Mouse (Mus musculus) hindlimb bud, embryonic 11.5 days (tissue): Measurements from ENCODE around the gene Rnf185.

Source experiments
- DNase-seq: peaks from one replicate; pipeline ENCODE4 v3.0.0-alpha.2; 2012; ENCODE audit warnings: low read depth, low spot score; ENCODE audit errors: extremely low spot score

Rnf185 gene

DNA sequence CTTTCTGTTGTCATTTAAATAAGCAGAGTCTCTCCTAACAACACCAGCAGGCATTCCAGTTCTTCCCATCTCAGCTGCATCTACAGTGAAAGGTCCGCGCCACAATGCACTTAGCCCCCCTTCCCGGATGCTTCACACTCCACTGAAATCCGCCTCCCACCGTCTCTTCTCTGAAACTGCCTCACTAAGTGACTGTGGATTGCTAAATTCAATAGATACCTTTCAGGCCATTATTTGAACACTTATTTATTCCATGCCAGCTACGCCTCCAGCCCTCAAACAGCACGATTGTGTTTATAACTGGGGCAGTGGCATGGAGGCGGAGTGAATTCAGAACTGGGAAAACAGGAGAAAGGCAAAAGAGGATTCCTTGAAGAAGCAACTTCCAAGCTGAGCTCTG lies 55.6 kb downstream of the Rnf185 start:
- no peak for DNase-seq

DNA sequence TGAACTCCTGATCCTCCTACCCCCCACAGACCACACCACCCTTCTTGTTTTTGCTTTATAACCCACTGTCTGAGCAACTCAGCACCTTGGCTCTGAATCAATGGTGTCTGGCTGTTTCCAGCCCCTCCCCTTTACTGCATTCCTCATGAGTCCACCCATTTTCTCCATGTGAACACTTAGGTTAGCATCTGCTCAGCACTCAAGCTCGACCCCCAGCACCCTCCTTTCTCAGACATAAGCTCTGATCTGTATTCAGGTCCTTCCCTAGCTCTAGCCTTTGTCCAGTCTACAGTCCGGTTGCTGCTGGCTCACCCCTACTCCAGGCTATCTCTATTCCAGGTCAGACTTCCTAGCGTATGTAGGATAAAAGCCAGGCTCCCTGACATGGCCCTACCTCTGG lies 56.1 kb downstream of the Rnf185 start:
- DNase-seq = no peak

DNA sequence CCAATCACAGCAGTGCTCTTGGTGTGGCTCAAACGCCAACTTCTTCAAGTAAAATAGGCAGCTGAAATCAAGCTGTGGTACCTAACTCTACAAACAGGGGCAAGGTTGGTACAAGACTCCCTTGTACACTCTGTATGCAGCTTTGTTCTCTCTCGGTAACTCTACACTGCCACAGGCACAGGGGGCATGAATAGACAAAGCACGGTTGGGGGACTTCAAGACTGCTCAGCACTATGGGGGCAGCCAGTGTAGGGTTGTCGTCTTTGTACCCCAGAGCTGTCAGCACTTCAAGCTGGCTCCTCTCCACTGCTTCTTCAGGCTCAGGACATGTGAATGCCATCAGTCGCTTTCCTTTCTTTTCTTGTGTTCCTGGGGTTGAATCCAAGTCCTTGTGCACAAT lies 57.6 kb downstream of the Rnf185 start:
- no peak for DNase-seq

DNA sequence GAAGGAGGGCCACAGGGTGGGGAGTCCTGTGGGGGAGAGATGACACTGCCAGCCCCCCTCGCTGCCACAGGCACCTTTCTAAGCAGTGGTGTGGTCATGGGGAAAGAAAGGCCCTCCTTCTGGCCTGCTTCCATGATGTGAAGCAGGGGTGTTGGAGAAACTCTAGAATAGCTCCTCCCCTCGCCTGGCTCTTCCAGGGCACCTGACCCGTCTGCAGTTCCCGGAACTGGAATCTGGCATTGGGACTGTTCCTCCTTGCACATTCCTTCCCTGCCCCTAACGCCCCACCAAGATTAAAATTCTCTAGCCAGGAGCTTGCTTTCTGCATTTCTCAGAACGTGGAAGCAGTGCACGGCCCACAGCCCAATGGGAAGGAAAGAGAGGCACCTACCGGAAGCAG lies 59.6 kb downstream of the Rnf185 start:
- DNase-seq = no peak

DNA sequence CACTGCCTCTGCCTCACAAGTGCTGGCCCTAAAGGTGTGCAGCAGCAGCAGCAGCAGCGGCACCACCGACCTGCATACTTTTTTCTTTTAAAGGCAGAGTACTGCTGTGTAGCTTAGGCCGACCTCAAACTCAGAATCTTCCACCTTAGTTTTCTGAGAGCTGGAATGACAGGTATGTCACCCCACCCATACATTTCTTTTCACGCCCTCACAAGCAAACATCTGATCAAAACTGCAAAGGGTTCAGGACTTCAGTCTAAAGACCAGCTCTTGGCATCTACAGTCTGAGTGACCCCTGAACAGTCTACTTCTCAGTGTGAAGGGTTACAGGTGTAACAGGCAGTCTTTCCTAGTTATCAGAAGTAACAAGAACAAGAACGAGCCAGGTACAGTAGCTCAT lies 61.4 kb downstream of the Rnf185 start:
- no peak for DNase-seq

DNA sequence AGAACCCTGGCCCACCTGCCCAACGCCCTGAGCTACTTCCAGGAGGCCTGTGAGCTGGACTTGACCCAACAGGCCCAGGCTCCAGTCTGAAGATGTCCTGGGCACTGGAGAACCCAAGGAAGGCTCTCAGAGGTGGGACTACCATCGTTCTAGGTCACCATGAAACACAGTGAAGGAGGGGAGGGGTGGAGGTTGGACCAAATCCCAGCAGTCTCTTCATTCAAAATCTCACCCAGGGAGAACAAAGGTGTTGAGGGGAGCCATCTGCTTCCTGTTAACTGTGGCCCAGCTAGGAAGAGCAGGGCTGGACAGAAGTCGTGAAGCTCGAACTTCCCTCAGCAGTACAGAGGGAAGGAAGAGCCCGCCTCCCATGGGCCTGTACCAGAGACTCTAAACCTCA lies 62.2 kb downstream of the Rnf185 start:
- no peak for DNase-seq

DNA sequence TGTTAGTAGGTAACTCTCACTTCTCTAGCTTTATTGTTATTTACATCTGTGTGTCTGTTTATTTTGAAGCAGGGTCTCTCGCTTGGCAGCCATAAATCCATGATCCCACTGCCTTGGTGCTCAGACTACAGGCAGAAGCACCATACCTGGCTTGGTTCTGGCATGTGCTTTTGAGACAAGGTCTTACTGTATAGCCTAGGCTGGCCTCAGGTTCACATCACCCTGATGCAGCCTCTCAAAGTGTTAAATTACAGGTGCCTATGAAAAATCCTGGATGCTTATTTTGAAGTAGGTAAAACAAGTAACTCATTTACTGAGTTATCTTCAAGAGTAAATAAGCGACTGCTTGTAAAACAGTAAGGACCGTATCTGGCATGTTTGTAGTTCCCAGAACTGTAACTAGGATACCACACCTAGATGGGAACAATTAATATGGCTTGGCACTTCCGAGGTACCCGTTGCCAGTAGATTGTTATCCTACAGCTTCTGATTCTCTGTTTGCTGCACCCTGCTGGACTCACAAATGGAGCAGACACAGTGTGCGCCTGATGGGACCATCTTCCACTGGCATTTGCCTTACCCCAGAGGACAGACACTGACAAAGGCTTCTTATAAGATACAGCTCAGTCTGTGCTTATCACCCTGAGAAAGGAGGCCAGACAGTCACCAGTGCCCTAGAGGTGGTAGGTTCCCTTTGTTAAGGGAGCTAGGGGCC lies 64.5 kb downstream of the Rnf185 start:
- DNase-seq = no peak

DNA sequence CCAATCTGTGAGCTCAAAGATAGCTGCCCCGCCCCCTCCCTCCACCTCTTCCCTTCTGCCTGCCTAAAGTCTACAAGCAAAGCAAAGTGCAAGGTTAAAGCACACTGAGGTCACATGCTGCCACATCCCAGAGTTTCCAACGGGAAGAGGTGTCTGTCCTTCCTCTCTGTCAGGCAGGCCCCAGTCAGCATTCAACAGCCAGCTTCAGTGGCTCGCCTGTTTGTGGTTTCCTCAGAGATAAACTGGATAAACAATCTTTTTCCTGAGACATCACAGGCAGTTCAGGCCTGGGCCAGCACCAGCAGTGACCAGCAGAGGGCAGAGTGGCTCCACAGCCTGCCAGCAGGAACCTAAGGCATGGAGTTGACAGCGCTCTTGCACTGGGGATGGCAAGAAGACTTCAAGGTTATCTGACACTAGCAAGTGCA lies 65.2 kb downstream of the Rnf185 start:
- DNase-seq = no peak

DNA sequence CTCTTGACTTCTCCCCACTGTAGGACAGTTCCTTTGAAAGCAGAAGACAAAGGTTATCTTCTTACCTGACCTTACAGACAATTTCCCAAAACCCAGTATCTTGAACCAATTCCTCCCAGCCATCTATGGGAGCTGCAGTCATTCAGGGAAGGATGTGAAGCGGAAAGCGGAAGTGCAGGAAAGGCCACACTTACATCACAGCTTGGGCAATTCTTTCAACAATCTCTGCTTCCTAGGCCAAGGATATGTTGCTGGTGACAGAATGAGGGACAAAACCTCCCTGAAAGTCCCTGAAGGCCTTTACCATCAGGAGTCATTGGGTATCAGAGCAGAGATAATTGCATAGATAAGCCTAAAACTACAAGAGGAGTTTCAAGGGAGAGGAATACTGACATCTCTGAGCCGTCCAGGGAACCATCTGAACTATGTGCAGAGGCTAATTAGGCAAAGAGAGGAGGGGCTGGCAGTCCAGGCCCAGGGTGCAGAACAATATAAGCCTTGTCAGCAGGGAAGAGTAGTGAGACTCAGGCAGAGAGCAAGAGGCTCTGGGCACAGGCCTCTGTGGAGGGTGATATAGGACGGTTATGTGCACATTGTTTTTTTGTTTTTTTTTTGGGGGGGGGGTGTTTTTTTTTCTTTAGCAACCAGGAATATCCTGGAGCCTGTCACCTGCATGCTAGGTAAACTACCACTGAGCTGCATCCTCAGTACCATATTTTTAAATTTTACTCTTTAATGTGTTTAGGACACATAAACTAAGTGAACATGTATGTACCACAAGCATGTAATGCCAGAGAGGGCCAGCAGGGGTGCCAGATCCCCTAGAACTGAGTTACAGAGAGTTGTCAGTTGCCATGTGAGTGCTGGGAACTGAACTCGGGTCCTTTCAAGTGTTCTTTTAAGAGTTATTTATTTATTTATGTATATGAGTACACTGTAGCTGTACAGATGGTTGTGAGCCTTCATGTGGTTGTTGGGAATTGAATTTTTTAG lies 69.3 kb downstream of the Rnf185 start:
- no peak for DNase-seq

DNA sequence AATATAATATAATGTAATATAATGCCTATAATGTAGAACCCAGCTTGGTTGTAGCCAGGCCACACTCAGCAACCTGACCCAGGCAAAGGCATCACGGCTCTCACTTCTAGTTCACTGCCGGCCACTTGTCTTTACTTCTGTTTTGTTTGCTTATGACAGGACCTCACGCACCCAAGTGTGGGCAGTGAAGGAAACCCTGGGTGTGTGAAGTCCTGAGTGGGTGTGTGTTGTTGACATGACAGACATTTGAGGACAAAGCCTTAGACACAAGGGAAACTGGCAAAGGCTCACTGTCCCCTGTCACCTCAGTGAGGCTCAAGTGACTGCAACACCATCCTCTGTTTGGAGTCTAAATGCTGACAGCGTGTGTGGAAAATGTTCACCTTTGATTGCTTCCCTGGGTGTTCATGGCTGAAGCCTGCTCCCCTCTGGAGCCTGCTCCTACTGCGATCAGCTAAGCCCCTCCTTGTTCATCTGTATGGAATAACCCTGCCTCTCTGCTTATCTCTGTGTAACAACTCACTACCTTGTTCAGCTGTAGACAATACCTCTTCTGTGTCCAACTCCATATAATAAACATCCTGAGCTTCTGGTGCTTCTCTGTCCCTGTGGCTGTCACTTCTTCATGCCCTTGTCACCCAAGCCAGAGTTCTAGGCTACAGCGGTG lies 70.9 kb downstream of the Rnf185 start:
- no peak for DNase-seq

DNA sequence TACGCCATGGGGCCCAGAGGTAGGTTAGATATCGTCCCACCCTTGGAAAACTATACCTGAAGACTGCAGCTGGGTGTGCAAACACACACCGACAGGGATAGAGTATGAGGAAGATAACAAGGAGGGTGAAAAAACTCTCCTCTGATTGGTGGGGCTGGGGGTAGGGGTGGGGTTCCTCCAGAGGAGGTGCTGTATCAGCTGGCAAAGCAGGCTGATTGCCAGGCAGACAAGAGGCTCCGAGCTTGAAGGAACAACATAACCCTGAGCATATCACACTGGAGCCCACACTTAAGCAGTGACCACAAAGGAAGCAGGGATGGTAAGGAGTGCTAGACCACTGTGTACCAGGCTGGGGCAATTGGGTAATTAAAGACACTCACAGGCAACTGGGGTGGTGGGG lies 72.7 kb downstream of the Rnf185 start:
- DNase-seq = no peak

DNA sequence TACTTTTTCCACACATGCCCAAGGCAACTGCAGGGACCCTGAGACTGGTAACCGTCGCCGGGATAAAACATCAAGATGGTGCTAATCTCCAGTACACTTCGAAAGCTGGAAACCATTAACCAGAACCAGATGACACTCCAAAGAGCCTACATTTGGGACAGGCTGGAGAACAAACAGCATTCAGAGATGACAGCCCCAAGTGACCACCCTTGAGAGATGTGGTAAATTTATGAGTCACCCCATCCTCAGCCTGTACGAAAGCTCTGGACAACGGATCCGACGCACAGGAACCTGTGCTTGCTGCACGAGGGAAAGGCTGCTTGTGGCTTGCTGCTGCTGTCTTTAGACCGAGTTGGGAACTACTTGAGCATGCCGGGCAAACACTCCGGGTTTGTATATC lies 77.4 kb downstream of the Rnf185 start:
- DNase-seq = no peak

DNA sequence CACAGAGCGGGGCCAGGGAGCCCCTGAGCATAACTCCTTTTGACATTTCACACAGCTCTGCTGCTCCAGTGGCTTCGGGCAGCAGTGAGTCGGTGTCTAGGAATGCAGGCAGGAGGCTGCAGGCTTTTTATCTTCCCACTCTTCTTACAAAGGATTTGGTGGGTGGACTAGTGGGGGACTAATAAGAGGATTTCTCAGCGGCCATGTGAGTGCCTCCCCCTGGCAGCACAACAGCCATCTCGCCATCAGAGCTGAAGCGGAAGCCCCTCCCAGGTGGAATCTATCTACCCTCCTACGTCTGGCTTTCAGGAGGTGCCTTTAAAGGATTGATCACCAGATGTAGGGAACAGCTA lies 77.9 kb downstream of the Rnf185 start:
- DNase-seq = no peak

DNA sequence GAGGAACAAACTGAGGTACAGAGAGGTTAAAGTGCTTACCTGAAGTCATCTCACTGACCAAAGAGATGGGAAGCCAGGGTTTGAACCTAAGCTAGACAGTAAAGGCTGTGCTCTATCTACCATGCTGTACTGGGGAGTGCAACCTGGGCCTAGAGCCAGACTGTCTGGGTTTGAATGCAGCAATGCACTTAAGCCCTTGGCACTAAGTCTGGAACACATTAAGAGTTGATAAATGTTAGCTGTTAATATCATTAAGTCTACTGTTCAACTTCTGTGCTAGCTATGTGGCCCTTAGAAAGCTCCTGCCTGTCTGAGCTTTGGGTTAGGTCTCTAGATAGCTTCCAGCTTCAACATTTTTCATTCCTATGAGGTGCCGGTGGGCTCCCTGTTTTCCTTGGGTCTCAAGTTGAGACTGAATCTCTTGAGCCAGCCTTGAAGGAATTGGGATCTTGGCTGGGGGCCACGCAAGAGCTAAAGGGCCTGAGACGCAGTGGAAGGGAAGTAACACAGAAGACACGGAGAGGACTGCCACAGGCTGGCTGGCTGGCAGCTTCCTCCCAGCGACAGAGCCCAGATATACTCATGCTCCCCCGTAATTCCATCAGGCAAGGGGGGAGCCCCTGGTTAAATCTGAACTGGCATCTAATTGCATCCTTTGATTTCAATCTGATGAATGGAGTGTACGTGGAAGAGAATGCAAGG lies 78.4 kb downstream of the Rnf185 start:
- no peak for DNase-seq

DNA sequence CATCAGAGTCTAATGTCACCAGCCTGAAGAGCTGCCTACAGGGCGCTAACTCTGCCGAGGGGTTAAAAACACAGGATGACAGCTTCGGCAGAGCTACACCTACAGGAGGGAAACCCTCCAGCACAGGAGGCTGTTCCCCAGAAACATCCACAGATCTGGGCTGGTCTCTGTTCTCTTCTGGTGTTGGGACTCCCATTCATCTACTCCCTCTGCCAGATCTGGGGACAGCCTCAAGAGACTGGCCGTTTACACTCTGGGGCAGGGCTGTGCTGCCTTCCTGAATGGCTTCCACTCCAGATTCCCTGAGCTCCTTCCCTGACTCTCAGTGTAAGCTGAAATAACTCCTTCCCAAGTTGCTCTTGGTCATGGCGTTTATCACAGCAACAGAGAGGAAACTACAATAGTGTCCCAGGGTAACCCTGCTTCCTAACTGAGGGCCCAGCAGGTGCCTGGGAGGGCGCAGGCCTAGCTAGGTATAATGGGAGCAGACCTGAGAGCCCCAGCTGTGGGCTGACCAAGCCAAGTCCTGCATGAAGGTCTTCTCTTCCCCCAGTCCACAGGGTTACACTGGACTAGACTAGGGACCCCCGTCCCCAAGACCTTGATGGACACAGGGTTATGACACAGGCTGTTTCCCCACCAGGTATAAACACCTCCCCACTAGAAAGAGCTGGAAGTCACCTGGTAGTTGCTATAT lies 80.4 kb downstream of the Rnf185 start:
- no peak for DNase-seq

DNA sequence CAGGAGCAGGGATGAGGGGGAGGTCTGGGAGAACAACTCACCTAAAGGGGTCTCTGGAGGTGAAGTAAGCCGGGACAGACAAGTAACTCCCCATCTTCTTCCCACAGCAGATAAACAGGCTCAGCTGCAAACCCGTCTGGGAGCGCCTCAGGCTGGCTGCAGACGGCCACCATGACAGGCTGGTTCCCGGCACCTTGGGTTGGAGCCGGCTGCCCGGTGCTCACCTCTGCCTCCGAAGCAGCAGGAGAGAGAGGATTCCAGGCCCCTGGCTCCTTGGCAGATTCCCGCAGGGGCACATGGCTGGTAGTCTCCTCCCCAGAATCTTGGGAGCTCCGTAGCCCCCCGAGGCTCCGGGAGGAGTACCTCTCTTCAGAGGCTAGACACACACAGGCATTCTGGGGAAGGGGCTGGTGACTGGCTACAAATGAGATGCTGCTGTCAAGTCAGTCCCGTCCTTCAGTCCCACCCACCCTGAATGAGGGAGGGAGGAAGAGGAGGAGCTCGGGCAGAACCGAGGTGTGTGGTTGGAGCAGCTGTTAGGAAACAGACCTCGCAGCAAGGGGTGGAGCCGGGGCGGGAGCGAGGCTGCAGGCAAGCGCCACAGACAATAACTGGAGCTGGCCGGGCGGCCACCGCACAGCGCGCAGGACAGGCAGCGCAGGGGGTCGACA lies 81.1 kb downstream of the Rnf185 start:
- peak; percentile 52 for DNase-seq

DNA sequence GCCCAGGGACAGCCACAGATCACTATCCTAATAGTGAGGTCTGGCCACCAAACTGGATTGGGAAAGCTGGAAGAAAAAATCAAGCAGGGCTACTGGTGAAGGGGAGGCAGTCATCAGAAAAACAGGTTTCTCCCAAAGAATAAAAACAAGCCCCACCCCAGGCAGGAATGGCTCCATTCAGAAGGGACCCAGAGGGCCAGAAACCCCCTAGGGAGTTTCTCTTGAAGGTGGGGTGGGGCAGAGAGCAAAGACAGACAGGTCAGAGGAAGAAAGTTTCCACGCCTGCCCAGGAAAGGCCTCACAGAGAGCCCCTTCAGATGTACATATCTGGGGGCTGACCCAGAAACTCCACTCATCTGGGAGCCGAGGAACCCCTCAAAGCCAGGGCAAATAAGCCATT lies 82.0 kb downstream of the Rnf185 start:
- DNase-seq = no peak

DNA sequence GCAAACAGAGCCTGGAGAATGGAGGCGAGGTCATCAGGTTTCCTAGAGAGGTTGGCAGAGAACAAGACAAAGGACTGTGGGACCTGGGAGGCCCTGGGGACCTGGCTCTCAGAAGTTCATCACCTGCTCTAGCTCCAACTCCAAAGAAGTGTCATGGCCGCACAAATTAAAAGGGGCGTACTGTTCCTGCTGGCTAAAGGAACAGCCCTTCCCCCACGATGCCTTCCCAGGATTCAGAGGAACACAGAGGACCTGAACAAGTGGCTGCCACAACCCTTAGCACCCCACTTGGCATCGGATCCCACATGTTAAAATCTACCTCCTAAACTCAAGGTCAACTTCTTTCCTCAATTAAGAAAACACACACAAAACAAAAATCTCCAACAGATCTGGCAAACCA lies 82.7 kb downstream of the Rnf185 start:
- DNase-seq = no peak

DNA sequence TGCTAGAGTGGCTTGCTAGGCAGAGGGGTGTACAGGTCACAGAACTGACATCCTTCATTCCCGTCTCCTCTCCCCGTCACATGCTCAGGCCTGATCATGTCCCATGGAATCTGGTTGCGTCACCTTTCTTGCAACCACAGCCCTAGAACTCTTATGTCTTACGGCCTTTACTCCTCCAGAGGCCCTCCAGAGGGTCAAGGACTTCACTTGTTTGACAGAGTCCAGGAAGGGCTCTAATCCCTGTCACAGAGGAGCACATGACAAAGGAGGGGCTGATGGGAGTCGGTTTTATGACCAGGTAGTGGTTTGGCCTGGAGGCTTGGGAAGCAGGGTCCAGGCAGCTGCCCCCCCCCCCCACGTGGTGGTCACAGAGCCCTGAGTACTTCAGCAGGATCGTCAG lies 83.2 kb downstream of the Rnf185 start:
- no peak for DNase-seq

DNA sequence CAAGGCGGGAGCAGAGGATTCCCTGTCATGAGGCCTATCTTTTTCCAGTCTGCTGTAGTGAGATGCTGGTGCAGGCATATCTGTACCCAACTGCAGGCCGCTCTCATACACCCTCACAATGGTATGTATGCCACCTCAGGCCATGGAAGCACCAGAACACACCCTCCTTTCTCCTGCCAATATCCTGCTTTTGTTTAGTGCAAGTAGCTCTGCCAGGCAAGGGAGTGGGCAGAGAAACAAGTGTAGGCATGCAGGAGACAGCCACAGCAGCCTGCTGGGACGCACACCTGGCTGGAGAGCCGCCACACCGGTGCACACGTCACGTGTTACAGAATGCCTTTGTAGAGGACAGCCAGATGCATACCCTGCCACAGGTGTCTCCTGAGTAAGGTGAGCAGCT lies 85.8 kb downstream of the Rnf185 start:
- no peak for DNase-seq
